In genomic region chr16:10446573-10447263, GRCm38 (mm10) we compare ENCODE assay signal across 7 mouse cellular contexts. TPM values are rescaled to one million over a fixed set of nuclear protein-coding genes. Genes with fewer than 3 reads are reported as not detected.
A peak's percentile ranks its signal among the peaks of the same experiment; 100 is the strongest.
DNase-seq lines count a peak whose midpoint lies in the region; ATAC-seq and TF ChIP-seq lines count a peak whose summit lies in the region.

No protein-coding gene starts in this region.

- peak; percentile 46 for DNase-seq in lung, embryonic 14.5 days
- DNase-seq in lung, postnatal 36 days: no peak
- DNase-seq in limb, embryonic 11.5 days (ENCODE audit: low spot score): peak; percentile 39
- DNase-seq in adrenal gland, adult (ENCODE audit: inconsistent age in 2 of 2, low spot score in 1 of 2): no peak
- DNase-seq in kidney, adult 9 months: no peak

- TF ChIP-seq CTCF in lung, embryonic 14.5 days (IDR thresholded peaks at IDR 0.05; ENCODE audit: low read depth): no peak

- peak overlapping the region; percentile 33 for H3K4me3 ChIP-seq in lung, embryonic 14.5 days (ENCODE audit: low read depth, low read length)
- peak overlapping the region; percentile 53 for H3K4me3 ChIP-seq in embryonic facial prominence, embryonic 13.5 days
- peak overlapping the region; percentile 48 for H3K4me3 ChIP-seq in limb, embryonic 11.5 days (ENCODE audit: low read depth, low read length)
- peak overlapping the region; percentile 33 for H3K4me3 ChIP-seq in stomach, embryonic 14.5 days (ENCODE audit: low read depth, low read length)

- ATAC-seq in lung, embryonic 14.5 days (ENCODE audit: insufficient read depth): peak; percentile 68
- peak; percentile 32; the same call in 1 of the 2 replicates for ATAC-seq in embryonic facial prominence, embryonic 13.5 days (ENCODE audit: insufficient number of reproducible peaks, insufficient read depth, low FRiP score, low TSS enrichment, low read depth)
- peak; percentile 41 for ATAC-seq in limb, embryonic 11.5 days (ENCODE audit: insufficient number of reproducible peaks, low FRiP score, low TSS enrichment, low read depth)
- no peak; the same call in 1 of the 2 replicates for ATAC-seq in stomach, embryonic 14.5 days (ENCODE audit: insufficient number of reproducible peaks, insufficient read depth, low FRiP score, low read depth)

- peak overlapping the region; percentile 20 for H3K9ac ChIP-seq in lung, embryonic 14.5 days
- H3K9ac ChIP-seq in embryonic facial prominence, embryonic 13.5 days: peak overlapping the region; percentile 75
- peak overlapping the region; percentile 64 for H3K9ac ChIP-seq in limb, embryonic 11.5 days (ENCODE audit: low read length)
- no peak overlapping the region; the same call in 1 of the 2 replicates for H3K9ac ChIP-seq in stomach, embryonic 14.5 days (replicated peaks; ENCODE audit: low read depth, low read length)

- 0 out of 2 replicates have a peak, but pooled peaks cover 5% of the 10 kb centered on the region for H3K4me1 ChIP-seq in lung, embryonic 14.5 days (ENCODE audit: insufficient read depth)
- peaks cover 25% of the 10 kb centered on the region for H3K4me1 ChIP-seq in embryonic facial prominence, embryonic 13.5 days
- peaks cover 10% of the 10 kb centered on the region for H3K4me1 ChIP-seq in limb, embryonic 11.5 days (ENCODE audit: control insufficient read depth, insufficient read depth, low read length)
- peaks cover 6% of the 10 kb centered on the region; the same call in 1 of the 2 replicates for H3K4me1 ChIP-seq in stomach, embryonic 14.5 days (ENCODE audit: control insufficient read depth, insufficient read depth, low read length)

- no peaks in the 10 kb centered on the region for H3K9me3 ChIP-seq in lung, embryonic 14.5 days (ENCODE audit: low read depth, low read length)
- no peaks in the 10 kb centered on the region for H3K9me3 ChIP-seq in embryonic facial prominence, embryonic 13.5 days
- no peaks in the 10 kb centered on the region for H3K9me3 ChIP-seq in limb, embryonic 11.5 days (ENCODE audit: control insufficient read depth, low read length)
- H3K9me3 ChIP-seq in stomach, embryonic 14.5 days (ENCODE audit: control insufficient read depth, low read depth, low read length): no peaks in the 10 kb centered on the region

- no peaks in the 10 kb centered on the region for H3K36me3 ChIP-seq in lung, embryonic 14.5 days (ENCODE audit: insufficient read depth)
- H3K36me3 ChIP-seq in embryonic facial prominence, embryonic 13.5 days: no peaks in the 10 kb centered on the region
- no peaks in the 10 kb centered on the region for H3K36me3 ChIP-seq in limb, embryonic 11.5 days (ENCODE audit: control insufficient read depth, insufficient read depth, low read length)
- H3K36me3 ChIP-seq in stomach, embryonic 14.5 days (ENCODE audit: control insufficient read depth, insufficient read depth, low read length): no peaks in the 10 kb centered on the region

- peak overlapping the region; percentile 67 for H3K4me2 ChIP-seq in lung, embryonic 14.5 days
- peak overlapping the region; percentile 90 for H3K4me2 ChIP-seq in embryonic facial prominence, embryonic 13.5 days
- H3K4me2 ChIP-seq in limb, embryonic 11.5 days (ENCODE audit: low read depth, severe bottlenecking): peak overlapping the region; percentile 88
- peak overlapping the region; percentile 56 for H3K4me2 ChIP-seq in stomach, embryonic 14.5 days (replicated peaks; ENCODE audit: low read depth, low read length)

- no peak overlapping the region for H3K27ac ChIP-seq in lung, embryonic 14.5 days (ENCODE audit: low read depth)
- H3K27ac ChIP-seq in embryonic facial prominence, embryonic 13.5 days: peak overlapping the region; percentile 72
- 0 out of 2 replicates have a peak overlapping the region, but pooled peaks have one; percentile 2 for H3K27ac ChIP-seq in limb, embryonic 11.5 days (replicated peaks; ENCODE audit: low read depth, low read length)
- H3K27ac ChIP-seq in stomach, embryonic 14.5 days (ENCODE audit: low read length): 0 out of 2 replicates have a peak overlapping the region, but pooled peaks have one; percentile 16

- no peaks in the 10 kb centered on the region for H3K27me3 ChIP-seq in lung, embryonic 14.5 days (ENCODE audit: insufficient read depth, low read length)
- no peaks in the 10 kb centered on the region for H3K27me3 ChIP-seq in embryonic facial prominence, embryonic 13.5 days
- no peaks in the 10 kb centered on the region for H3K27me3 ChIP-seq in limb, embryonic 11.5 days (ENCODE audit: control insufficient read depth, insufficient read depth, low read length)
- no peaks in the 10 kb centered on the region for H3K27me3 ChIP-seq in stomach, embryonic 14.5 days (ENCODE audit: control insufficient read depth, insufficient read depth, low read length)

- 26% methylated on average over 13 of the region's 13 CpGs for WGBS in lung, embryonic 14.5 days
- WGBS in embryonic facial prominence, embryonic 13.5 days: 14% methylated on average over 13 of the region's 13 CpGs
- WGBS in limb, embryonic 11.5 days: 21% methylated on average over 13 of the region's 13 CpGs
- 24% methylated on average over 13 of the region's 13 CpGs for WGBS in stomach, embryonic 14.5 days

RNA-seq across cellular contexts. Expression of gene Tvp23a, which starts 0.4 kb away (rescaled TPM):
- polyA plus RNA-seq in lung, embryonic 14.5 days (2014; fragmentation: Nextera tagmentation; extraction: Ambion mirVana): 11.0 and 11.4 TPM in 2 replicates
- 22.9 and 24.4 TPM in 2 replicates for polyA plus RNA-seq in embryonic facial prominence, embryonic 13.5 days (2015; fragmentation: Nextera tagmentation; extraction: Ambion mirVana)
- 18.5 and 19.4 TPM in 2 replicates for polyA plus RNA-seq in limb, embryonic 11.5 days (2014; fragmentation: Nextera tagmentation; extraction: Ambion mirVana)
- 11.4 and 16.0 TPM in 2 replicates for polyA plus RNA-seq in stomach, embryonic 14.5 days (2014; fragmentation: Nextera tagmentation; extraction: Ambion mirVana)

RNA-seq across cellular contexts. Expression of gene Ciita, which starts 33.1 kb away (rescaled TPM):
- polyA plus RNA-seq in lung, embryonic 14.5 days (2014; fragmentation: Nextera tagmentation; extraction: Ambion mirVana): 0.25 and 0.51 TPM in 2 replicates
- 0.30 TPM in 2 replicates for polyA plus RNA-seq in embryonic facial prominence, embryonic 13.5 days (2015; fragmentation: Nextera tagmentation; extraction: Ambion mirVana)
- 0.16 and 0.17 TPM in 2 replicates for polyA plus RNA-seq in limb, embryonic 11.5 days (2014; fragmentation: Nextera tagmentation; extraction: Ambion mirVana)
- 0.42 and 0.62 TPM in 2 replicates for polyA plus RNA-seq in stomach, embryonic 14.5 days (2014; fragmentation: Nextera tagmentation; extraction: Ambion mirVana)

RNA-seq across cellular contexts. Expression of gene Nubp1, which starts 35.0 kb away (rescaled TPM):
- polyA plus RNA-seq in lung, embryonic 14.5 days (2014; fragmentation: Nextera tagmentation; extraction: Ambion mirVana): 82.8 and 83.6 TPM in 2 replicates
- 63.6 and 66.4 TPM in 2 replicates for polyA plus RNA-seq in embryonic facial prominence, embryonic 13.5 days (2015; fragmentation: Nextera tagmentation; extraction: Ambion mirVana)
- polyA plus RNA-seq in limb, embryonic 11.5 days (2014; fragmentation: Nextera tagmentation; extraction: Ambion mirVana): 87.6 and 89.4 TPM in 2 replicates
- 56.1 and 59.1 TPM in 2 replicates for polyA plus RNA-seq in stomach, embryonic 14.5 days (2014; fragmentation: Nextera tagmentation; extraction: Ambion mirVana)

RNA-seq across cellular contexts. Expression of gene Tekt5, which starts 51.4 kb away (rescaled TPM):
- polyA plus RNA-seq in lung, embryonic 14.5 days (2014; fragmentation: Nextera tagmentation; extraction: Ambion mirVana): 0.67 and 1.2 TPM in 2 replicates
- 0.80 and 1.00 TPM in 2 replicates for polyA plus RNA-seq in embryonic facial prominence, embryonic 13.5 days (2015; fragmentation: Nextera tagmentation; extraction: Ambion mirVana)
- polyA plus RNA-seq in limb, embryonic 11.5 days (2014; fragmentation: Nextera tagmentation; extraction: Ambion mirVana): 0.10 TPM in 1 of 2 replicates, not detected in the other
- 0.70 and 1.0 TPM in 2 replicates for polyA plus RNA-seq in stomach, embryonic 14.5 days (2014; fragmentation: Nextera tagmentation; extraction: Ambion mirVana)

Comparison
In these comparisons a context has a peak if more than half of its experiments do, and no peak if none do; other contexts are left out.
1. DNase-seq: peak in lung, embryonic 14.5 days (single experiment) and limb, embryonic 11.5 days (single experiment); none in lung, postnatal 36 days (single experiment), adrenal gland, adult (0 of 2) and kidney, adult 9 months (single experiment).
2. Peak in every context shown above with its lines, with median percentiles within 50 percentile points of each other: H3K4me2 ChIP-seq and H3K4me3 ChIP-seq.